Mouse (Mus musculus) spleen, postnatal 36 days (tissue): Measurements from ENCODE around the gene Copg2.

ENCODE experiments used
- DNase-seq, 2 experiments: peaks; one replicate each; pipeline ENCODE4 v3.0.0; 2022; ENCODE audit warnings: low spot score in 2 of 2, mixed read lengths in 1 of 2

The Copg2 gene

GRCm38 (mm10) chr6:30734988-30735727, 161.4 kb downstream of the Copg2 start:
- no peak for DNase-seq

GRCm38 (mm10) chr6:30734465-30734864, 162.1 kb downstream of the Copg2 start:
- no peak for DNase-seq

- DNase-seq = no peak
These were observed 163.9 kb downstream of the Copg2 start for GRCm38 (mm10) chr6:30732571-30733130.

- no peak for DNase-seq
These were observed 166.2 kb downstream of the Copg2 start for GRCm38 (mm10) chr6:30730301-30730971.

GRCm38 (mm10) chr6:30723331-30723730, 173.3 kb downstream of the Copg2 start, which contains the start of gene Mest:
TSS of gene Mest (plus strand) at chr6:30723547.
- DNase-seq = no peak

GRCm38 (mm10) chr6:30722385-30723164, 174.0 kb downstream of the Copg2 start:
- no peak for DNase-seq

GRCm38 (mm10) chr6:30716796-30717195, 179.8 kb downstream of the Copg2 start:
- DNase-seq = no peak

GRCm38 (mm10) chr6:30714891-30715471, 181.6 kb downstream of the Copg2 start:
- DNase-seq = no peak

GRCm38 (mm10) chr6:30713896-30714295, 182.7 kb downstream of the Copg2 start:
- DNase-seq = no peak

- DNase-seq = no peak
These were observed 183.1 kb downstream of the Copg2 start for GRCm38 (mm10) chr6:30713455-30713854.

- no peak for DNase-seq
These were observed 184.1 kb downstream of the Copg2 start for GRCm38 (mm10) chr6:30712484-30712883.

- no peak for DNase-seq
These were observed 185.2 kb downstream of the Copg2 start for GRCm38 (mm10) chr6:30711365-30711763.

GRCm38 (mm10) chr6:30710371-30711364, 185.9 kb downstream of the Copg2 start:
- no peak for DNase-seq

GRCm38 (mm10) chr6:30709115-30709514, 187.5 kb downstream of the Copg2 start:
- DNase-seq = no peak

- DNase-seq = no peak
These were observed 192.5 kb downstream of the Copg2 start for GRCm38 (mm10) chr6:30703977-30704602.

GRCm38 (mm10) chr6:30703476-30703875, 193.1 kb downstream of the Copg2 start:
- DNase-seq = no peak

GRCm38 (mm10) chr6:30702881-30703280, 193.7 kb downstream of the Copg2 start:
- DNase-seq = no peak

GRCm38 (mm10) chr6:30700182-30700581, 196.4 kb downstream of the Copg2 start:
- no peak for DNase-seq

GRCm38 (mm10) chr6:30698036-30698435, 198.6 kb downstream of the Copg2 start:
- no peak for DNase-seq
